Mouse (Mus musculus): ENCODE results near the gene Akap13.

Akap13 gene

GRCm38 (mm10) chr7:75463579-75464162 lies 8.3 kb downstream of the Akap13 start:
- no peak for DNase-seq

- DNase-seq, result no peak
These were observed 12.5 kb downstream of the Akap13 start for GRCm38 (mm10) chr7:75467791-75468190.

GRCm38 (mm10) chr7:75470318-75470925 lies 15.1 kb downstream of the Akap13 start:
- DNase-seq, result no peak

- no peak for DNase-seq
These were observed 17.2 kb downstream of the Akap13 start for GRCm38 (mm10) chr7:75472316-75473195.

GRCm38 (mm10) chr7:75473294-75473693 lies 18.0 kb downstream of the Akap13 start:
- no peak for DNase-seq

GRCm38 (mm10) chr7:75474064-75474463 lies 18.7 kb downstream of the Akap13 start:
- DNase-seq, result no peak

- no peak for DNase-seq
These were observed 19.3 kb downstream of the Akap13 start for GRCm38 (mm10) chr7:75474564-75475150.

- no peak for DNase-seq
These were observed 22.7 kb downstream of the Akap13 start for GRCm38 (mm10) chr7:75478060-75478459.

GRCm38 (mm10) chr7:75480721-75481426 lies 25.5 kb downstream of the Akap13 start:
- no peak for DNase-seq

GRCm38 (mm10) chr7:75486031-75486430 lies 30.7 kb downstream of the Akap13 start:
- DNase-seq, result no peak

- no peak for DNase-seq
These were observed 40.7 kb downstream of the Akap13 start for GRCm38 (mm10) chr7:75495941-75496441.

- DNase-seq, result no peak
These were observed 43.3 kb downstream of the Akap13 start for GRCm38 (mm10) chr7:75498627-75499026.

- DNase-seq, result no peak
These were observed 43.9 kb downstream of the Akap13 start for GRCm38 (mm10) chr7:75499271-75499670.

GRCm38 (mm10) chr7:75500164-75500563 lies 44.8 kb downstream of the Akap13 start:
- no peak for DNase-seq

GRCm38 (mm10) chr7:75500793-75501192 lies 45.5 kb downstream of the Akap13 start:
- DNase-seq, result no peak

GRCm38 (mm10) chr7:75504524-75504923 lies 49.2 kb downstream of the Akap13 start:
- DNase-seq, result no peak

- DNase-seq, result no peak
These were observed 51.3 kb downstream of the Akap13 start for GRCm38 (mm10) chr7:75506628-75507027.

- DNase-seq, result no peak
These were observed 53.9 kb downstream of the Akap13 start for GRCm38 (mm10) chr7:75509085-75509873.

GRCm38 (mm10) chr7:75515472-75515871 lies 60.1 kb downstream of the Akap13 start:
- DNase-seq, result no peak

- DNase-seq, result no peak
These were observed 61.6 kb downstream of the Akap13 start for GRCm38 (mm10) chr7:75516716-75517619.

GRCm38 (mm10) chr7:75520531-75520930 lies 65.2 kb downstream of the Akap13 start:
- DNase-seq, result no peak

Data from cerebellum, adult 8-10 months (tissue).